Mouse (Mus musculus) liver, embryonic 14.5 days (tissue): Measurements from ENCODE around the gene Med13l.

Source experiments
- CTCF ChIP-seq: IDR thresholded peaks from 2 replicates; pipeline ENCODE4 v1.5.1; 2016; ENCODE audit warnings: antibody characterized with exemption, low read depth, control low read depth
- EP300 ChIP-seq: IDR thresholded peaks from 2 replicates; pipeline ENCODE4 v1.6.1; 2016; ENCODE audit warnings: antibody characterized with exemption, low read depth

DNA sequence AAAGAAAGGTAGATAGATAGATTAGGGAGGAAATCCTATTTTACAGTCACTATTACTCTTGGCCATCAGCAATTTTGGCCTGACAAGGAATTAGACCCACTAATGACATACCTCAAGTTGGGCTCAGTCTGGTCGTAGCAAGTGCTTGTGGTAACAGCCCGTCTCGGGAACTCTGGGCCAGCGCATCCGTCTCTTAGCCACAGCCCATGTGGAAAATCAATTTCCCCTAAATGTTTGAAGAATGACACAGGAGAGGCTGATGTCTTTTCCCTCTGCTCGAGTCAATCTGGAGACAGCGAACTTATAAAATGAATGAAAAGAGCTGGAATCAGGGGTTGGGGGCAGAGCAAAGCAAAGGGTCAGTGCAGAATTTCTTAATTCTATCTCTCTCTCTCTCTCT is 36.1 kb upstream of the Med13l start:
- no peak for TF ChIP-seq CTCF
- TF ChIP-seq EP300 = no peak
